Mouse (Mus musculus): ENCODE measurements around the gene Ubac2. TPM values are rescaled to one million over a fixed set of nuclear protein-coding genes. Genes with fewer than 3 reads are reported as not detected.

The Ubac2 gene
- polyA plus RNA-seq, 1 experiment from 2014 or later, result 43.2 TPM

DNA sequence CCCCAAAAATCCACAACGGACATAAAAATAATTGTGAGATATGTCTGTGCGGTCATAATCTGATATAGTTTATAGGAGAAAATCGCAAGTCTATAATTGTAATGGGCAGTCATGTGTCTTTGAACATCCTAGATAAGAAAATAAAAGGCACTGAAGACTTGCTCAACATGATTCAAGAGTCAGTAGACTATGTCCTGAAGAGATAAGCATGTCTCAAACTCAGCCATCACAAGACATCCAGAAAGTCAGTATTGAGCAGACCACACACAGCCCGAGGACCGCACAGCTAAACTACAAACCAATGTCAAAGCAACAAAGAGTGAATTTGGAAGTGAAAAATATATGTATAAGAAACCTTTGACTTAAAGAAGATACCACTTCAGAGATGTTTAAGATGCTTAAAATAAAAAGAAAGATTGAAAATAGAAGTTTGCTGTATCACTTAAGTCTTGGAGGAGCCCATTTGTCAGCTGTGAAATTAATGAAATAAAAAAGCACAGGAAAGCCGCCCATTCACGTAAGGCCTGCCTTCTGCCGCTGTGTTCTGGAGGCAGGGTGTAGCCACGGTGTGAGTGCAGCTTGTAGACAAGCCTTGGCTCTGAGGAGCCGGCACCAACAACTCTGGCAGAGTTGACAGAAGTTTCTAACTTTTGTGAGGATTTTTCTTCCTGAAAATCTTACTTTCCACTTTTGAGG, 78.9 kb downstream of the Ubac2 start:
- no peaks in the 10 kb centered on the region for H3K27me3 ChIP-seq (replicated peaks; ENCODE audit: insufficient read depth, low read length)
- WGBS, result 83% methylated on average over 10 of the region's 10 CpGs
- no peak overlapping the region for H3K4me3 ChIP-seq (ENCODE audit: low read depth, low read length)
- no peak overlapping the region for H3K27ac ChIP-seq (ENCODE audit: low read length)
- H3K9ac ChIP-seq (replicated peaks; ENCODE audit: low read depth), result no peak overlapping the region
- no peaks in the 10 kb centered on the region for H3K4me1 ChIP-seq (ENCODE audit: insufficient read depth, low read depth, low read length)
- DNase-seq (ENCODE audit: low spot score), result no peak
- H3K9me3 ChIP-seq (ENCODE audit: low read length), result no peaks in the 10 kb centered on the region
- no peak for ATAC-seq
- no peak for TF ChIP-seq EP300 (IDR thresholded peaks at IDR 0.05)
- no peak for TF ChIP-seq CTCF (IDR thresholded peaks at IDR 0.05)
- H3K4me2 ChIP-seq (replicated peaks; ENCODE audit: low read depth, low read length), result no peak overlapping the region
- H3K36me3 ChIP-seq (ENCODE audit: insufficient read depth, low read length), result no peaks in the 10 kb centered on the region

DNA sequence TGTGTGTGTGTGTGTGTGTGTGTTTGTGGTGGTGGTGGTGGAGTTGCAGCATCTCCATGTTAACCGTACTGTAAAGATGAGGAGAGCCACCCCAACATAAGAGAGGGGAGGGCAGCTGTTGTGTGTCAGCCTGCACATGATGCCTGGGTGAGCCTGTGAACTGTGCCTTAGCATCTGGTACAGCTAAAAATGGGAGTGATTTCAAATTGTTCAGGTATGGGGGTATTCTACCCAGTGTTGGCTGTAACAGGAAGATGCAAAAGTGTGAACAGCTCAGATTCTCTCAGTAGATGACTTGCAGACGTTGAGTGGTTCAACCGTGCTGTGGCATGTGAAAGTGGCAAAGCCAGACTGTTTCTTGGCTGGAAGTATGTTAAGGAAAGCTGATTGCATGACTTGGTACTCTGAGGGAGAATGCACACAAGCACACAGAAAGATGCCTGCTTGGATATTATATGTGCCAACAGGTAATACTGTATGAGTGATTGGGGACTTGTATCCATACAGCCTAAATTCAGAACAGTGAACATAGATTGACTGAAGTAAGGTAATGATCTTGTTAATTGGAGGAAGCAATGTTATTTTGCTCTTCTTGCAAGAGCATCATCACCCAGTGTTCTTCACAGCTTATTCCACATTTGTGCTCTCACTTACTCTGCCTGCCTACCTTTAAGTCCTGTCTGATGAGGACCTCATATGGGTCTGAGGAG, 79.8 kb downstream of the Ubac2 start:
- Histone ChIP-seq H3K4me3 (ENCODE audit: low read depth, low read length) (no peak overlapping the region), H3K27ac (ENCODE audit: low read length) (no peak overlapping the region), H3K27me3 (replicated peaks; ENCODE audit: insufficient read depth, low read length) (no peaks in the 10 kb centered on the region), H3K36me3 (ENCODE audit: insufficient read depth, low read length) (no peaks in the 10 kb centered on the region), H3K4me1 (ENCODE audit: insufficient read depth, low read depth, low read length) (no peaks in the 10 kb centered on the region; the same call in 1 of the 2 replicates), H3K4me2 (replicated peaks; ENCODE audit: low read depth, low read length) (no peak overlapping the region), H3K9me3 (ENCODE audit: low read length) (no peaks in the 10 kb centered on the region), H3K9ac (replicated peaks; ENCODE audit: low read depth) (no peak overlapping the region)
- WGBS, result 72% methylated on average over 3 of the region's 3 CpGs
- ATAC-seq (no peak), DNase-seq (ENCODE audit: low spot score) (no peak)
- TF ChIP-seq CTCF (IDR thresholded peaks at IDR 0.05) (no peak), EP300 (IDR thresholded peaks at IDR 0.05) (no peak)

DNA sequence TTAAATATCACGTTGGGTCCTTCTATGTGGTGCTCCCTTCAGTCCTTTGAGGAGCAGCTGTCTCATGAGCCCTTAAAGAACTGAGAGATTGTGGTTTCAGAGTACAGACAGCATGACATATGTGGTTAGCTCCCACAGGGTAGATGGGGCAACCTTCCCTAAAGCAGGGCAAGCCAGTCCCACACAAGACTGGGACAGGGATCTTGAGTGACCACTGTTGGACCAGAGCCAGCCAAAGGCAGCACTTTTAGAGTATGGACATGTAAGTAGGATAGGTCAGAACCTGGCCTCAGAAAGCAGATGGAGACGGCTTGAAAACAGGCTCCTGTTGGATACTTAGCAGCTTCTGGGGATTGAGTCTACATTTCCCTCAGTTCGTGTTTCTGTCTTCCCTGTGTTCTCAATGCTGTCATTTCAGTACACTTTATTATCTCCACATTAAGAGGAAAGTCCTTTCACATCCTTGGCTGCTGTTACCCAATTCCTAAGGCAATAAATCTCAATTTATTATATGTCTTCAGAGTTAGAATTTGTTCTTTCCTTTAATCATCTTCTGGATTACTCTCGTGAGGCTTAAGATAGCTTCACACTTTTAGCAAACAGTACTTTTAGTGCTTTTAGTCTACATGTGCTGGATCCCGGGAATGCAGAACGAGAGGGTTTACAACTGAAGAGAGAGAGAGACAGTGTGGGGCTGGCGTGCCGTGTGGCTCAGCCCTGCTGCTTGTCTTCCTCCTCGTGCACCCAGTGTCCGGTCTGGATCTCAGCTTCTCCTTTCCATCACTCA, 80.5 kb downstream of the Ubac2 start:
- Histone ChIP-seq H3K27me3 (replicated peaks; ENCODE audit: insufficient read depth, low read length) (no peaks in the 10 kb centered on the region), H3K4me2 (replicated peaks; ENCODE audit: low read depth, low read length) (no peak overlapping the region), H3K27ac (ENCODE audit: low read length) (no peak overlapping the region), H3K9ac (replicated peaks; ENCODE audit: low read depth) (no peak overlapping the region), H3K4me1 (ENCODE audit: insufficient read depth, low read depth, low read length) (peaks cover 6% of the 10 kb centered on the region; the same call in 1 of the 2 replicates), H3K36me3 (ENCODE audit: insufficient read depth, low read length) (no peaks in the 10 kb centered on the region), H3K9me3 (ENCODE audit: low read length) (no peaks in the 10 kb centered on the region), H3K4me3 (ENCODE audit: low read depth, low read length) (no peak overlapping the region)
- TF ChIP-seq EP300 (IDR thresholded peaks at IDR 0.05) (no peak), CTCF (IDR thresholded peaks at IDR 0.05) (no peak)
- no peak for DNase-seq (ENCODE audit: low spot score)
- 67% methylated on average over 10 of the region's 10 CpGs for WGBS
- ATAC-seq, result no peak

DNA sequence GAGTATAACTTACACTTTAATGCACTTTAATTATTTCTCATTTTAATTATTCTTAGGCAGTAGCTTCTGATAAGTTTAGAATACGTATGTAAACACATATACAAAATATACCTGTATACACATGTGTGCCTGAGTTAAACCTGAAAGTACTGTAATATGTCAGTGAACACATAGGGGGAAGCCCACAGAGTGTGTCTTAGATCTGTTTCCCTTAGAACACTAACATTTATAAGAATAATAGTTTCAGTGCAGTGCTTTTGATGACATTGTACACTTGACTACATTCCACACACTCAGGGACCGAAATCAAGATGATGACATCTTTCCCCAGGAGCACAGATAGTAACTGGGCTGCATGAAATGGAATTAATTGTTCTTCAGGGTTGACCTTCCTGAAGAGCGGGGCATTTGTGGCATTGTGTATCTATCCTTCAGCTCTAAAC, 81.1 kb downstream of the Ubac2 start:
- no peaks in the 10 kb centered on the region for H3K27me3 ChIP-seq (replicated peaks; ENCODE audit: insufficient read depth, low read length)
- H3K36me3 ChIP-seq (ENCODE audit: insufficient read depth, low read length), result no peaks in the 10 kb centered on the region
- peaks cover 6% of the 10 kb centered on the region; the same call in 1 of the 2 replicates for H3K4me1 ChIP-seq (ENCODE audit: insufficient read depth, low read depth, low read length)
- H3K4me2 ChIP-seq (replicated peaks; ENCODE audit: low read depth, low read length), result no peak overlapping the region
- TF ChIP-seq CTCF (IDR thresholded peaks at IDR 0.05) (no peak), EP300 (IDR thresholded peaks at IDR 0.05) (no peak)
- no peak overlapping the region for H3K4me3 ChIP-seq (ENCODE audit: low read depth, low read length)
- DNase-seq (ENCODE audit: low spot score) (no peak), ATAC-seq (no peak)
- no peak overlapping the region for H3K9ac ChIP-seq (replicated peaks; ENCODE audit: low read depth)
- H3K9me3 ChIP-seq (ENCODE audit: low read length), result no peaks in the 10 kb centered on the region
- H3K27ac ChIP-seq (ENCODE audit: low read length), result no peak overlapping the region
- WGBS, result 87% methylated on average over 3 of the region's 3 CpGs

DNA sequence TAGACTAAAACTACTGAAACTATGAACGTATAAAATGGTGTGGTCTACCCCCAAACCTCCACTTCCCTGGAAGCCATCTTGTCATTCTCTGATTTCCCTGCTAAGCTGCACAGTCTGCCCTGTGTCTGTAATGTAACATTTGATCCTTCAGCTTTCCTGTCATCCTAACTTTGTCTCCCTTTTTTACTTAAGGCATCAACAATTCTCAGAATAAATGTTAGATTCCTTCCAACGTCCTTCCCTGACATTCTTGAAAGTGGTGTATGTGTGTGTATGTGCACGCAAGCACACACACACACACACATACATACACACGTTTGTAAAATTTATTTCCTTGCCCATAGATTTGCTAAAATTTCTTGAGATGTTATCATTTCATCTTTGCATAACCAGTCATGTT, 81.6 kb downstream of the Ubac2 start:
- 80% methylated on average over 4 of the region's 4 CpGs for WGBS
- no peak for ATAC-seq
- DNase-seq (ENCODE audit: low spot score), result no peak
- Histone ChIP-seq H3K4me2 (replicated peaks; ENCODE audit: low read depth, low read length) (no peak overlapping the region), H3K9ac (replicated peaks; ENCODE audit: low read depth) (no peak overlapping the region), H3K36me3 (ENCODE audit: insufficient read depth, low read length) (no peaks in the 10 kb centered on the region), H3K9me3 (ENCODE audit: low read length) (no peaks in the 10 kb centered on the region), H3K27me3 (replicated peaks; ENCODE audit: insufficient read depth, low read length) (no peaks in the 10 kb centered on the region), H3K4me3 (ENCODE audit: low read depth, low read length) (no peak overlapping the region), H3K4me1 (ENCODE audit: insufficient read depth, low read depth, low read length) (peaks cover 6% of the 10 kb centered on the region; the same call in 1 of the 2 replicates), H3K27ac (ENCODE audit: low read length) (no peak overlapping the region)
- TF ChIP-seq EP300 (IDR thresholded peaks at IDR 0.05) (no peak), CTCF (IDR thresholded peaks at IDR 0.05) (no peak)

- no peak for ATAC-seq
Observed at GRCm38 (mm10) chr14:121960531-121960930, 82.1 kb downstream of the Ubac2 start.

More at GRCm38 (mm10) chr14:121960531-121960930, 82.1 kb downstream of the Ubac2 start:
- WGBS, result 67% methylated on average over 2 of the region's 2 CpGs
- H3K4me1 ChIP-seq (ENCODE audit: insufficient read depth, low read depth, low read length), result peaks cover 6% of the 10 kb centered on the region; the same call in 1 of the 2 replicates
- H3K27me3 ChIP-seq (replicated peaks; ENCODE audit: insufficient read depth, low read length), result no peaks in the 10 kb centered on the region
- no peak overlapping the region for H3K27ac ChIP-seq (ENCODE audit: low read length)
- no peak overlapping the region for H3K9ac ChIP-seq (replicated peaks; ENCODE audit: low read depth)
- H3K4me2 ChIP-seq (replicated peaks; ENCODE audit: low read depth, low read length), result no peak overlapping the region
- H3K4me3 ChIP-seq (ENCODE audit: low read depth, low read length), result no peak overlapping the region
- H3K36me3 ChIP-seq (ENCODE audit: insufficient read depth, low read length), result no peaks in the 10 kb centered on the region
- no peak for TF ChIP-seq EP300 (IDR thresholded peaks at IDR 0.05)
- TF ChIP-seq CTCF (IDR thresholded peaks at IDR 0.05), result no peak
- no peak for DNase-seq (ENCODE audit: low spot score)
- H3K9me3 ChIP-seq (ENCODE audit: low read length), result no peaks in the 10 kb centered on the region

Data from lung, postnatal 0 days (tissue).